Mouse (Mus musculus) G1E (cell line): ENCODE measurements around the gene Slc44a5. TPM values are rescaled to one million over a fixed set of nuclear protein-coding genes. Genes with fewer than 3 reads are reported as not detected.

ENCODE experiments used
- ATAC-seq: 2 replicates; pipeline ENCODE4 v1.8.0; 2016; ENCODE audit warnings: mild to moderate bottlenecking; ENCODE audit not compliant: insufficient number of reproducible peaks, poor library complexity, low FRiP score, severe bottlenecking; ENCODE audit errors: extremely low read depth
- DNase-seq: peaks from one replicate; pipeline ENCODE4 v3.0.0; 2012; ENCODE audit warnings: low spot score
- H3K27me3 ChIP-seq: 2 replicates; pipeline ENCODE4 v1.6.1; 2012; ENCODE audit warnings: mild to moderate bottlenecking, low read length, inconsistent platforms; ENCODE audit not compliant: insufficient read depth
- H3K36me3 ChIP-seq: replicated peaks from 2 replicates; pipeline ENCODE3; 2012; ENCODE audit warnings: mild to moderate bottlenecking, inconsistent platforms
- H3K4me1 ChIP-seq: 2 replicates; pipeline ENCODE4 v1.6.1; 2012; ENCODE audit warnings: low read depth, low read length, inconsistent platforms, mixed read lengths; ENCODE audit not compliant: insufficient read depth
- H3K4me3 ChIP-seq: 2 replicates; pipeline ENCODE4 v1.5.1; 2012; ENCODE audit warnings: low read depth, mild to moderate bottlenecking, inconsistent platforms, low read length, moderate library complexity, mixed read lengths
- H3K9me3 ChIP-seq: replicated peaks from 2 replicates; pipeline ENCODE4 v1.6.1; 2012; ENCODE audit warnings: inconsistent platforms
- CTCF ChIP-seq: IDR thresholded peaks from 2 replicates; pipeline ENCODE4 v1.5.1; 2012; ENCODE audit warnings: low read depth, low read length, inconsistent platforms, mixed read lengths
- GATA1 ChIP-seq: IDR thresholded peaks from 2 replicates; pipeline ENCODE4 v1.6.1; 2012; ENCODE audit warnings: borderline replicate concordance, low read length, inconsistent platforms, mixed read lengths
- GATA2 ChIP-seq: IDR thresholded peaks from 2 replicates; pipeline ENCODE4 v1.6.1; 2012; ENCODE audit warnings: low read depth, low read length, inconsistent platforms, borderline replicate concordance
- POLR2AphosphoS5 ChIP-seq: IDR thresholded peaks from 2 replicates; pipeline ENCODE4 v1.6.1; 2012; ENCODE audit warnings: low read depth, low read length, inconsistent platforms; ENCODE audit not compliant: insufficient replicate concordance
- TAL1 ChIP-seq: conservative IDR thresholded peaks from 2 replicates; pipeline ENCODE4 v1.6.1; 2012; ENCODE audit warnings: low read depth, low read length, inconsistent platforms, mixed read lengths
- polyA plus RNA-seq: library from polyadenylated mRNA; stranded (reverse); fragments of >175 nt; gene quantifications from 2 replicates; pipeline ENCODE4 v1.2.3, GENCODE M21; 2012
- total RNA-seq, 2 experiments: library from RNA; stranded (forward) in 1 of 2; stranded (reverse) in 1 of 2; fragments of 200-1000 nt in 1 of 2; fragments of >200 nt in 1 of 2; fragmentation: Nextera tagmentation in 1 of 2; gene quantifications; 2 replicates each; pipeline ENCODE4 v1.2.3; 2014 to 2017

The Slc44a5 gene
- total and polyA plus RNA-seq, 3 experiments: 0.16 TPM; not detected in 2

DNA sequence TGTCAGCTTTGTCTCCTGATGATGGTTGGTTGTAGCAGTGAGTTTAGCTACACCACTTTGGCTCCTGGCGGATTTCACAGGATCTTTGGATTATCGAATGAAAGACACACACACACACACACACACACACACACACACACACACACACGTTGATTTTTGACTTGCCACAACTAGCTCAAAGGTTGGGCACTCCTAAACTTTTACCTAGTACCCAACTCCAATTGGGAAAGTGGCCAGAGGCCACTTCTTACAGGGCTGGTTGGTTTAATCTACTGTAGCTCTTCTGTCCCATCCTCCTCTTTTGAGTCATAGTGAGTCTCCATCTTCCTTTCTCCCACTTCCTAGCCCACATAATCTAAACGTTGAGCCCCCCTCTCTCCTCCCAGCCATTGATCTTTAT, 26.0 kb upstream of the Slc44a5 start:
- no peaks in the 10 kb centered on the region for H3K36me3 ChIP-seq
- no peak for DNase-seq
- H3K27me3 ChIP-seq: peaks cover 3% of the 10 kb centered on the region; the same call in 1 of the 2 replicates
- TF ChIP-seq GATA2 (no peak), CTCF (no peak), GATA1 (no peak), POLR2AphosphoS5 (no peak)
- H3K4me1 ChIP-seq: peaks cover 18% of the 10 kb centered on the region
- H3K9me3 ChIP-seq: no peaks in the 10 kb centered on the region
- no peak overlapping the region for H3K4me3 ChIP-seq
- ATAC-seq: no peak

DNA sequence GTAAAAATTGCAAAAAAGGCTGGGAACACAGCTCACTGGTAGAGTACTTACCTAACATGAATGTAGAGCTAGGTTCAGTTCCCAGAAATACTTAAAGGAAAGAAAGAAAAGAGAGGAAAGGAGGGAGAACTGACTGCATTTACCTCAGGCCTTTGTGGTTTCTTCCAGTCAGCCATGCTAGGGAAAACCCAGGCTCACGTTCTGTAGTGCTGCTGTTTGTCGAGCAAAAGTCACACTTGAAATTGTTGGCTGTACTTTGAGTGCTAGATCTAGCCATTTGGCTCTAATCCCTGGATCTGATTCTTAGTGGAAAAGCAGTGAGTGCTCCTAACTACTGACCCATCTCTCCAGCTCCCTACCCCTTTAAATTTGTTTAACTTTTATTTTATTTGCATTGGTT, 25.1 kb upstream of the Slc44a5 start:
- no peak for ATAC-seq
- Histone ChIP-seq H3K9me3 (no peaks in the 10 kb centered on the region), H3K4me3 (no peak overlapping the region), H3K27me3 (peaks cover 3% of the 10 kb centered on the region; the same call in 1 of the 2 replicates), H3K36me3 (no peaks in the 10 kb centered on the region), H3K4me1 (peaks cover 11% of the 10 kb centered on the region)
- no peak for TF ChIP-seq CTCF
- TF ChIP-seq GATA2: no peak
- no peak for TF ChIP-seq GATA1
- no peak for TF ChIP-seq POLR2AphosphoS5
- no peak for TF ChIP-seq TAL1
- DNase-seq: no peak

DNA sequence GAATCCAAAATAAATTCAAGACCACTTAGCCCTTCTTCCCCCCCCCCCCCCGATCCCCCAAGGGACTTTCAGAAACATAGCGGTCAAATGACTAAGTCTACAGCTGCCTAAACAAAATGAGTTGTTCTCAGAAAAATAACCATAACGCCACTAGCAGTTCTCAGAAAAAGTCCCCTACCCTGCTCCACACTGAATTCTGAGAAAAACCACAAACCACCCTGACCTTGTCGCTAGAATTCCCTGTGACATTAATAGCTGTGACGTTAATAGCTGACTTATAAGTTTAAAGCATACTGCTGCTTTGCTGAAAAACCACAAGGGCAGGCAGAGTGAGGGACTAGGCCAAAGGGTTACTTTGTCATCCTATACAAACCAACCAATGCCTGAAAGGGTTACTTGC, 15.3 kb upstream of the Slc44a5 start:
- H3K4me1 ChIP-seq: peaks cover 34% of the 10 kb centered on the region
- ATAC-seq (peak; percentile 35), DNase-seq (no peak)
- no peaks in the 10 kb centered on the region for H3K27me3 ChIP-seq
- H3K36me3 ChIP-seq: no peaks in the 10 kb centered on the region
- peaks cover 19% of the 10 kb centered on the region for H3K9me3 ChIP-seq
- TF ChIP-seq GATA1 (no peak), POLR2AphosphoS5 (no peak), GATA2 (no peak), CTCF (no peak), TAL1 (no peak)
- H3K4me3 ChIP-seq: no peak overlapping the region

DNA sequence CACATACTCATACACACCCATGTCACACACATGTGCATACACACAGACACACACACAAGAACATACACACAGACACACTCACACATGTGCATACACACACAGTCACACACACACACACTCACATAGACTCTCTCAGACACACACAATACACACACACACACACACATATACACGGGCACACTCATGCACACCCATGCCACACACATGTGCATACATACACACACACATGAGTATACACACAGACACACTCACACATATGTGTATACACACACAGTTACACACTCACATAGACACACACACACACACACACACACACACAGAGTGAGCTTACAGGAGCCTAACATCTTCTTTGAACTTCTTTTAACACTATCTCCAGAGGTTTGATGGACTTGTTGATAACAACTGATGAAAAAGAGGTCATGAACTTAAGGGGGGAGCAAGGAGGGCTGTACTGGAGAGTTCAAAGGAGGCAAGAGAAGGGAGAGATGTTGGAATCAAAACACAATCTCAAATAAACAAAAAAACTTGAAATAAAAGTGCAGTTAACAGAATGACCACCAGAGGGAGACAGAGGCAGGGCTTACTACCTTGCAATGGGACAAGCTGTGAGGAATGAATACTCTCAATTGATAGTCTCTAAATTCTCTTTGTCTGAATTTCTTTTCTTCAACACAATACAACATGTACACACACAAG, 14.1 kb upstream of the Slc44a5 start:
- H3K27me3 ChIP-seq: no peaks in the 10 kb centered on the region
- peaks cover 19% of the 10 kb centered on the region for H3K9me3 ChIP-seq
- DNase-seq (no peak), ATAC-seq (no peak)
- TF ChIP-seq CTCF: peak; percentile 73
- TF ChIP-seq POLR2AphosphoS5: no peak
- H3K36me3 ChIP-seq: no peaks in the 10 kb centered on the region
- no peak overlapping the region for H3K4me3 ChIP-seq
- peaks cover 34% of the 10 kb centered on the region for H3K4me1 ChIP-seq

DNA sequence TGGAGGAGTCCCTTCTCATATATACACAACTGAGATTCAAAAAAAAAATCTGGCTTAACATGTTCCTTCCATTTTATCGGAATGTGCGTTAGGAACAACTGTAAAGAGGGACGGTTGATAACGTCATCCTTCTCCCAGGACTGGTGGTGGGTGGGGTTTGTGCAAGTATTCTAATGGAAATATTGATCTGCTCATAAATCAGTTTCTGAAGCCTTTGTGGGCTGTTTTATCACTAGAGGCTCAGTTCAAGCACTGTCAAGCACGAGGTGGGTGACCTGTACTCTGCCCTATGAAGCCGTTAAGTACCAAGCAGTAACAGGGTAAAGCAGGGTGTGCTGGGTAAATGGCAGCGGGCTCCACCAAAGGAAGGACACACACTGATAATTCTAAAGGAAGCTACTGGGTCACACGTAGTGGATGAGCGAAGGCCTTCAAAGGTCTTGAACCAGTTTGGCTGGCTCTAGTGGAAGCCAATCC, 13.5 kb upstream of the Slc44a5 start:
- TF ChIP-seq GATA1: no peak
- TF ChIP-seq GATA2: no peak
- no peak for TF ChIP-seq TAL1
- no peak for TF ChIP-seq CTCF
- TF ChIP-seq POLR2AphosphoS5: no peak
- H3K36me3 ChIP-seq: no peaks in the 10 kb centered on the region
- H3K4me3 ChIP-seq: no peak overlapping the region
- peaks cover 19% of the 10 kb centered on the region for H3K9me3 ChIP-seq
- peaks cover 32% of the 10 kb centered on the region for H3K4me1 ChIP-seq
- ATAC-seq (no peak), DNase-seq (no peak)
- H3K27me3 ChIP-seq: no peaks in the 10 kb centered on the region

DNA sequence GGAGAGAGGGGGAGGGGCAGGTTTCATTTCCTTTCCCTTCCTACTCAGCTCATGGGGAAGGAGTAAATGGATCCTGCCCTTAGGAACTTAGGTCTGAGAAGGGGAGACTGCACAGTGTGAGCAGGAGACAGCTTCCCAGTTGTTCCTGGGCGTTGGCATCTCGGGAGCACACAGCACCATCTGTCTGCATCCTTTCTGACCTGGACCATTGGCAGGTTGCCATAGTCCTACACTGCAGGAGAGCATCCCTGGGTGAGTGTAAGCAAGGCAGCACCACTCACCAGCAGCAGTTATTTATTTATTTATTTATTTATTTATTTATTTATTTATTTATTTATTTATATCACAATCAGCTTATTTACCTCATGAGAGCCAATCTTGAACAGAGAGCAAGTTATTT, 12.4 kb upstream of the Slc44a5 start:
- H3K4me3 ChIP-seq: no peak overlapping the region
- no peak for DNase-seq
- H3K27me3 ChIP-seq: no peaks in the 10 kb centered on the region
- ATAC-seq: no peak
- peaks cover 32% of the 10 kb centered on the region for H3K4me1 ChIP-seq
- H3K9me3 ChIP-seq: peaks cover 19% of the 10 kb centered on the region
- TF ChIP-seq GATA2: no peak
- H3K36me3 ChIP-seq: no peaks in the 10 kb centered on the region

DNA sequence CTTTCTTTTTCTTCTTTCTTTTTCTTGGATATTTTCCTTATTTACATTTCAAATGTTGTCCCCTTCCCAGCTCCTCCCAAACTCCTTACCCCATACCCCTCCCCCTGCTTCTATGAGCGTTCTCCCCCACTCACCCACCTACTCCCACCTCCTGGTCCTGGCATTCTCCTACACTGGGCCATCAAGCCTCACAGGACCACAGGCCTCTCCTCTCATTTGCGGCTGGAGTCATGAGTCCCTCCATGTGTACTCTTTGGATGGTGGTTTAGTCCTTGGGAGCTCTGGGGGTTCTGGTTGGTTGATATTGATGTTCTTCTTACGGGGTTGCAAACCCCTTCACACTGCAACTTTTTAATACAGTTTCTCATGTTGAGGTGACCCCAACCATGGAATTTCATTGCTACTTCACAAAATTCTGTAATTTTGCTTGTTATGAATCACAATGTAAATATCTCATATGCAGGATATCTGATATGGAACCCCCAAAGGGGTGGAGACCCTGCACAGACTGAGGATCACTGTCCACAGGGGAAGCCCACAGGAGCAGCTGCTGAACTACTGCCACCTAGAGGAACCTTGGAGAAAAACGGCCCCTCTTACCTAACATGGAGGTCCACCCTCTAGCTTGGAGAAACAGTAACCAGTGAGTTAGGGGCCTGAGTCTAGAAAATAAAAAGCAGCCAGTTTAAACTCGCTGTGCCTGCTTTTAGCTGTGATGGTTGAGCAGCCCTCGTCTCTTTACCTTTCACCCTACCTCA, 11.4 kb upstream of the Slc44a5 start:
- DNase-seq (peak; percentile 13), ATAC-seq (no peak)
- TF ChIP-seq CTCF (no peak; the same call in 1 of the 2 replicates), GATA2 (no peak), TAL1 (no peak), POLR2AphosphoS5 (no peak), GATA1 (no peak)
- Histone ChIP-seq H3K4me1 (peaks cover 31% of the 10 kb centered on the region), H3K4me3 (no peak overlapping the region), H3K36me3 (no peaks in the 10 kb centered on the region), H3K27me3 (no peaks in the 10 kb centered on the region), H3K9me3 (peaks cover 16% of the 10 kb centered on the region)
